Mouse (Mus musculus) bone marrow macrophage, adult 2 months (primary cell): ENCODE data around the gene Cd44.

Experiments used
- CTCF ChIP-seq: IDR thresholded peaks from 2 replicates; pipeline ENCODE4 v1.5.1; 2012; ENCODE audit warnings: low read depth, mild to moderate bottlenecking, low read length, moderate library complexity
- POLR2A ChIP-seq: IDR thresholded peaks from 2 replicates; pipeline ENCODE4 v1.6.1; 2012; ENCODE audit warnings: mild to moderate bottlenecking, low read depth, low read length, borderline replicate concordance

DNA sequence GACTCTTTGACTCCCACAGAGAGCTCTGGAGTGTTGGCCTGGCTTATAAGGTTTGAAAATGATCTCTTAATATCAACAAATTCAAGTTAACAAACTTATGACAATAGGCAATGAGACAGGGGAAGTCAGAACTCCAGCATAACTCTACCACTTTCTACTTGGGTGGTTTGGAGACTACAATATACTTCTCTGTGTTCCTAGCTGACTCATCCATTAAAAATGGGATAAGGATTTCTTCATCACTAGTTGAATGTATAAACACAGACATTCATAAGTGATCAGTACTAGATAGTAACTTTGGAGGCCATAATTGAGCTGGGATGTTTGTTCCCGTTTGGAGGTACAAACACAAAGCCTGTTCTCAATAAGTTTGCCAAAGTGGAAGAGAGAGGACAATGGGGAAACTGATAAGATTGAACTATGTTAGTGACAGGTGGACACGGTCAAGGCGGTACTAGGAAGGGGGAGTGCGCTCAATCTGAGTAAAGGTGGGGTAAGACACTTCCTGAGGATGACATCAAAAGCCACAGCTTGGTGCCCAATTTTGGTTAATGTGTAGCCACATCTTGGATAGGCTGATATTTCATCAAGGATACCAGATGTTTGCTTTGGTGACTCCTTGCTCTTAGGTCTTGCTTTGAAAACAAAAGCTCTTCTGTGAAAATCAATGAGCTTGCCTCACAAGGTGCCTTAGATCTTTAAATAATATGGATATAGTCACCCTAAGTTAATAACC, 95.5 kb downstream of the Cd44 start:
- TF ChIP-seq CTCF (no peak), POLR2A (no peak)
